Comparison of ENCODE assay signal across 7 mouse cellular contexts in genomic region chr3:138526073-138526915, GRCm38 (mm10). TPM values are rescaled to one million over a fixed set of nuclear protein-coding genes. Genes with fewer than 3 reads are reported as not detected.
DNase-seq lines count a peak whose midpoint lies in the region; ATAC-seq and TF ChIP-seq lines count a peak whose summit lies in the region.

Eif4e (plus strand) TSS chr3:138526179.

- no peaks in the 10 kb centered on the region for H3K36me3 ChIP-seq in hindbrain, postnatal 0 days (ENCODE audit: insufficient read depth, low read length)
- H3K36me3 ChIP-seq in megakaryocyte, embryonic 14.5 days (replicated peaks; ENCODE audit: low read length): no peaks in the 10 kb centered on the region

- peak within 1 kb of the TSS; percentile 62 for H3K9ac ChIP-seq in hindbrain, postnatal 0 days (replicated peaks; ENCODE audit: low read length)

- H3K27me3 ChIP-seq in hindbrain, postnatal 0 days (ENCODE audit: insufficient read depth, low read length): no peaks in the 10 kb centered on the region
- no peaks in the 10 kb centered on the region for H3K27me3 ChIP-seq in megakaryocyte, embryonic 14.5 days (replicated peaks)

- intact Hi-C loops in left cerebral cortex, postnatal 10 days (cut with DNase I): no loop called here

- peaks cover 8% of the 10 kb centered on the region; the same call in 1 of the 2 replicates for H3K4me1 ChIP-seq in hindbrain, postnatal 0 days (ENCODE audit: insufficient read depth, low read length)
- peaks cover 42% of the 10 kb centered on the region for H3K4me1 ChIP-seq in megakaryocyte, embryonic 14.5 days

- ATAC-seq in hindbrain, postnatal 0 days: peak; percentile 28

- 3% methylated on average over 39 of the region's 39 CpGs for WGBS in hindbrain, postnatal 0 days

- TF ChIP-seq CTCF in hindbrain, postnatal 0 days (IDR thresholded peaks at IDR 0.05; ENCODE audit: low read depth): no peak

- H3K27ac ChIP-seq in hindbrain, postnatal 0 days: peak within 1 kb of the TSS; percentile 96

- peak; percentile 12 for DNase-seq in T-cell, adult 2 months (ENCODE audit: low spot score)
- peak; percentile 40 for DNase-seq in cerebellum, adult 9-11 months
- DNase-seq in gastrocnemius, postnatal 10 days: peak; percentile 56
- DNase-seq in hindbrain, postnatal 0 days (ENCODE audit: low spot score): peak; percentile 18
- DNase-seq in left cerebral cortex, postnatal 10 days (ENCODE audit: extremely low spot score in 1 of 2, low spot score in 2 of 2): peak in 1 of 2 experiments; percentile 59
- DNase-seq in skeletal muscle tissue, adult 2 months (ENCODE audit: low read depth, low spot score): peak; percentile 88

- H3K9me3 ChIP-seq in hindbrain, postnatal 0 days (ENCODE audit: low read length): no peaks in the 10 kb centered on the region
- no peaks in the 10 kb centered on the region for H3K9me3 ChIP-seq in megakaryocyte, embryonic 14.5 days

- peak within 1 kb of the TSS; percentile 75 for H3K4me2 ChIP-seq in hindbrain, postnatal 0 days (ENCODE audit: low read depth, low read length)

- H3K4me3 ChIP-seq in hindbrain, postnatal 0 days (ENCODE audit: low read length): peak within 1 kb of the TSS; percentile 95
- H3K4me3 ChIP-seq in megakaryocyte, embryonic 14.5 days (replicated peaks): peak within 1 kb of the TSS; percentile 97

RNA-seq across cellular contexts. Expression of gene Eif4e, which starts in this region (rescaled TPM):
- total RNA-seq in gastrocnemius, postnatal 10 days (2021): 100 to 1,000 TPM; 125 to 129 TPM
- 54.2 and 94.0 TPM in 2 replicates for total RNA-seq in hindbrain, postnatal 0 days (2014; rRNA removed)
- 259 and 290 TPM in 2 replicates for polyA plus RNA-seq in hindbrain, postnatal 0 days (2015; fragmentation: Nextera tagmentation; extraction: Ambion mirVana)
- 100 to 1,000 TPM; 170 to 172 TPM for total RNA-seq in left cerebral cortex, postnatal 10 days (2021)
- polyA plus RNA-seq in megakaryocyte, embryonic 14.5 days (2012; ENCODE audit: insufficient read depth, low replicate concordance): 8.6 TPM in 1 of 2 replicates, not detected in the other

Comparison
In these comparisons a context has a peak if more than half of its experiments do, and no peak if none do; other contexts are left out.
1. RNA of gene Eif4e (polyA plus RNA-seq): 259 to 290 TPM in hindbrain, postnatal 0 days; 8.6 TPM in megakaryocyte, embryonic 14.5 days; every median in the first group is over 10 times any median in the second.